Comparison of ENCODE assay signal across 7 mouse cellular contexts in the genomic region with DNA sequence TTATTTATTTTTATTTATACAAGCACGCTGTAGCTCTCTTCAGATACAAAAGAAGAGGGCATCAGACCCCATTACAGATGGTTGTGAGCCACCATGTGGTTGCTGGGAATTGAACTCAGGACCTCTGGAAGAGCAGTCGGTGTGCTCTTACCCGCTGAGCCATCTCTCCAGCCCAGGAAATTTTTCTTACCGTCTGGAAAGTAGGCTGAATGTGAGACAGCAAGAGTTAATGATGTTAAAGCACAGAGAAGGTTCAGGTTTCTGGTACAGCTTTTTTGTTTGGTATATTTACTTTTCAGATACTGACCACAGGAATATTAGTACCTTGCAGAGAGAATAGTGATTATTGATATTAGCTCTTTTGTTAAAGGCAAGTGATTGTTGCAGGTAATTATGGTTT. TPM values are rescaled to one million over a fixed set of nuclear protein-coding genes. Genes with fewer than 3 reads are reported as not detected.
DNase-seq lines count a peak whose midpoint lies in the region; ATAC-seq and TF ChIP-seq lines count a peak whose summit lies in the region.

No protein-coding gene starts in this region.

- 61% methylated on average over 4 of the region's 4 CpGs for WGBS in kidney, embryonic 16.5 days
- WGBS in embryonic facial prominence, embryonic 14.5 days, result 58% methylated on average over 4 of the region's 4 CpGs
- 50% methylated on average over 4 of the region's 4 CpGs for WGBS in hindbrain, postnatal 0 days

- no peak overlapping the region for H3K27ac ChIP-seq in kidney, embryonic 16.5 days (ENCODE audit: low read length)
- H3K27ac ChIP-seq in embryonic facial prominence, embryonic 14.5 days (replicated peaks; ENCODE audit: low read depth, low read length), result no peak overlapping the region
- H3K27ac ChIP-seq in hindbrain, postnatal 0 days, result no peak overlapping the region

- no peak for ATAC-seq in kidney, embryonic 16.5 days (ENCODE audit: low FRiP score, low TSS enrichment)
- ATAC-seq in embryonic facial prominence, embryonic 14.5 days (ENCODE audit: low read depth), result no peak
- ATAC-seq in hindbrain, postnatal 0 days, result no peak

- peak overlapping the region; percentile 19; the same call in 1 of the 2 replicates for H3K4me3 ChIP-seq in kidney, embryonic 16.5 days (ENCODE audit: low read length)
- H3K4me3 ChIP-seq in embryonic facial prominence, embryonic 14.5 days (ENCODE audit: low read depth, low read length), result peak overlapping the region; percentile 98
- H3K4me3 ChIP-seq in hindbrain, postnatal 0 days (ENCODE audit: low read length), result peak overlapping the region; percentile 98
- H3K4me3 ChIP-seq in myocyte, result peak overlapping the region; percentile 84

- no peaks in the 10 kb centered on the region for H3K27me3 ChIP-seq in kidney, embryonic 16.5 days (ENCODE audit: insufficient read depth, low read length)
- no peaks in the 10 kb centered on the region for H3K27me3 ChIP-seq in embryonic facial prominence, embryonic 14.5 days (replicated peaks; ENCODE audit: control insufficient read depth, insufficient read depth, low read length)
- H3K27me3 ChIP-seq in hindbrain, postnatal 0 days (ENCODE audit: insufficient read depth, low read length), result no peaks in the 10 kb centered on the region
- no peaks in the 10 kb centered on the region for H3K27me3 ChIP-seq in myocyte (ENCODE audit: control insufficient read depth, insufficient read depth, insufficient read length)

- H3K9ac ChIP-seq in kidney, embryonic 16.5 days (replicated peaks; ENCODE audit: low read length), result no peak overlapping the region
- H3K9ac ChIP-seq in embryonic facial prominence, embryonic 14.5 days (ENCODE audit: low read depth, low read length), result no peak overlapping the region
- no peak overlapping the region for H3K9ac ChIP-seq in hindbrain, postnatal 0 days (replicated peaks; ENCODE audit: low read length)

- no peak for TF ChIP-seq POLR2A in myocyte (IDR thresholded peaks at IDR 0.05; ENCODE audit: insufficient read length, low read depth)

- H3K36me3 ChIP-seq in kidney, embryonic 16.5 days (ENCODE audit: insufficient read depth, low read length), result peaks cover 3% of the 10 kb centered on the region; the same call in 1 of the 2 replicates
- peaks cover 10% of the 10 kb centered on the region for H3K36me3 ChIP-seq in embryonic facial prominence, embryonic 14.5 days (ENCODE audit: control insufficient read depth, insufficient read depth, low read length)
- H3K36me3 ChIP-seq in hindbrain, postnatal 0 days (ENCODE audit: insufficient read depth, low read length), result no peaks in the 10 kb centered on the region
- H3K36me3 ChIP-seq in myocyte (ENCODE audit: control insufficient read depth, insufficient read depth), result no peaks in the 10 kb centered on the region

- DNase-seq in kidney, adult 11 months, result no peak
- DNase-seq in embryonic facial prominence, embryonic 14.5 days (ENCODE audit: low spot score), result no peak
- DNase-seq in hindbrain, postnatal 0 days (ENCODE audit: low spot score), result no peak
- no peak for DNase-seq in adipocyte (ENCODE audit: low spot score)
- DNase-seq in kidney, postnatal 4 days, result no peak

- peaks cover 18% of the 10 kb centered on the region for H3K4me1 ChIP-seq in kidney, embryonic 16.5 days (ENCODE audit: insufficient read depth, low read length)
- H3K4me1 ChIP-seq in embryonic facial prominence, embryonic 14.5 days (ENCODE audit: control insufficient read depth, insufficient read depth, low read length), result peaks cover 15% of the 10 kb centered on the region; the same call in 1 of the 2 replicates
- no peaks in the 10 kb centered on the region; the same call in 1 of the 2 replicates for H3K4me1 ChIP-seq in hindbrain, postnatal 0 days (ENCODE audit: insufficient read depth, low read length)

- H3K79me2 ChIP-seq in myocyte (ENCODE audit: control insufficient read depth, insufficient read depth), result peaks cover 81% of the 10 kb centered on the region

- H3ac ChIP-seq in myocyte (ENCODE audit: control insufficient read depth, insufficient read length), result no peak overlapping the region

- peak overlapping the region; percentile 85 for H3K4me2 ChIP-seq in kidney, embryonic 16.5 days (replicated peaks; ENCODE audit: low read depth, low read length)
- H3K4me2 ChIP-seq in embryonic facial prominence, embryonic 14.5 days (ENCODE audit: low read depth, low read length), result peak overlapping the region; percentile 93
- peak overlapping the region; percentile 96 for H3K4me2 ChIP-seq in hindbrain, postnatal 0 days (ENCODE audit: low read depth, low read length)
- H3K4me2 ChIP-seq in myocyte (ENCODE audit: low read depth), result peak overlapping the region; percentile 57

- no peaks in the 10 kb centered on the region for H3K9me3 ChIP-seq in kidney, embryonic 16.5 days (ENCODE audit: low read length)
- H3K9me3 ChIP-seq in embryonic facial prominence, embryonic 14.5 days (ENCODE audit: control insufficient read depth, low read length), result no peaks in the 10 kb centered on the region
- H3K9me3 ChIP-seq in hindbrain, postnatal 0 days (ENCODE audit: low read length), result no peaks in the 10 kb centered on the region

- TF ChIP-seq CTCF in hindbrain, postnatal 0 days (IDR thresholded peaks at IDR 0.05; ENCODE audit: low read depth), result no peak

TF ChIP-seq in myocyte, 11 proteins besides CTCF, POLR2A, EP300 and RAD21:
- TF ChIP-seq SRF (IDR thresholded peaks at IDR 0.05; ENCODE audit: control insufficient read depth, insufficient read length, low read depth) (no peak), CEBPB (IDR thresholded peaks at IDR 0.05; ENCODE audit: insufficient read depth, poor library complexity, severe bottlenecking) (no peak), MYOG (IDR thresholded peaks at IDR 0.05; ENCODE audit: control insufficient read depth in 1 of 3, insufficient read depth in 1 of 3, insufficient read length in 2 of 3, low read depth in 2 of 3) (no peak), MAX (IDR thresholded peaks at IDR 0.05; ENCODE audit: low read depth) (no peak), POLR2AphosphoS2 (IDR thresholded peaks at IDR 0.05; ENCODE audit: insufficient read length, low read depth) (no peak), TCF12 (IDR thresholded peaks at IDR 0.05; ENCODE audit: insufficient read depth, poor library complexity, severe bottlenecking) (no peak), USF1 (IDR thresholded peaks at IDR 0.05; ENCODE audit: low read depth) (no peak), E2F4 (IDR thresholded peaks at IDR 0.05; ENCODE audit: insufficient read depth) (no peak), MYOD1 (IDR thresholded peaks at IDR 0.05; ENCODE audit: control insufficient read depth in 1 of 3, insufficient read length in 2 of 3, low read depth in 2 of 3) (no peak), TCF3 (IDR thresholded peaks at IDR 0.05; ENCODE audit: insufficient read length, low read depth) (no peak), REST (IDR thresholded peaks at IDR 0.05; ENCODE audit: insufficient read depth, insufficient read length) (no peak)
TF ChIP-seq in myocyte: peak in this region for 0.

RNA-seq across cellular contexts. Expression of gene Pten, which starts 3.9 kb away (rescaled TPM):
- polyA plus RNA-seq in kidney, embryonic 16.5 days (2015; fragmentation: Nextera tagmentation; extraction: Ambion mirVana), result 6.5 and 7.8 TPM in 2 replicates
- 12.6 and 15.5 TPM in 2 replicates for polyA plus RNA-seq in embryonic facial prominence, embryonic 14.5 days (2014; fragmentation: Nextera tagmentation; extraction: Ambion mirVana)
- 95.9 and 111 TPM in 2 replicates for total RNA-seq in hindbrain, postnatal 0 days (2014; rRNA removed)
- 13.3 and 14.7 TPM in 2 replicates for polyA plus RNA-seq in hindbrain, postnatal 0 days (2015; fragmentation: Nextera tagmentation; extraction: Ambion mirVana)
- 8.9 TPM for polyA plus RNA-seq in myocyte (2012; fragmentation: generic; extraction: Trizol)

RNA-seq across cellular contexts. Expression of gene Atad1, which starts 21.6 kb away (rescaled TPM):
- 88.0 and 90.3 TPM in 2 replicates for polyA plus RNA-seq in kidney, embryonic 16.5 days (2015; fragmentation: Nextera tagmentation; extraction: Ambion mirVana)
- 64.1 and 66.5 TPM in 2 replicates for polyA plus RNA-seq in embryonic facial prominence, embryonic 14.5 days (2014; fragmentation: Nextera tagmentation; extraction: Ambion mirVana)
- 113 and 117 TPM in 2 replicates for total RNA-seq in hindbrain, postnatal 0 days (2014; rRNA removed)
- 116 and 118 TPM in 2 replicates for polyA plus RNA-seq in hindbrain, postnatal 0 days (2015; fragmentation: Nextera tagmentation; extraction: Ambion mirVana)
- 14.8 TPM for polyA plus RNA-seq in myocyte (2012; fragmentation: generic; extraction: Trizol)

Comparison
In these comparisons a context has a peak if more than half of its experiments do, and no peak if none do; other contexts are left out.
1. H3K4me3 ChIP-seq: peak in every context shown above with its lines; median percentile 98 in embryonic facial prominence, embryonic 14.5 days; 98 in hindbrain, postnatal 0 days; 84 in myocyte; 19 in kidney, embryonic 16.5 days.